Mouse (Mus musculus): ENCODE results near the gene Psmb5. TPM values are rescaled to one million over a fixed set of nuclear protein-coding genes. Genes with fewer than 3 reads are reported as not detected.
A peak's percentile ranks its signal among the peaks of the same experiment; 100 is the strongest.

The Psmb5 gene
- polyA plus RNA-seq, 1 experiment = 469 TPM

DNA sequence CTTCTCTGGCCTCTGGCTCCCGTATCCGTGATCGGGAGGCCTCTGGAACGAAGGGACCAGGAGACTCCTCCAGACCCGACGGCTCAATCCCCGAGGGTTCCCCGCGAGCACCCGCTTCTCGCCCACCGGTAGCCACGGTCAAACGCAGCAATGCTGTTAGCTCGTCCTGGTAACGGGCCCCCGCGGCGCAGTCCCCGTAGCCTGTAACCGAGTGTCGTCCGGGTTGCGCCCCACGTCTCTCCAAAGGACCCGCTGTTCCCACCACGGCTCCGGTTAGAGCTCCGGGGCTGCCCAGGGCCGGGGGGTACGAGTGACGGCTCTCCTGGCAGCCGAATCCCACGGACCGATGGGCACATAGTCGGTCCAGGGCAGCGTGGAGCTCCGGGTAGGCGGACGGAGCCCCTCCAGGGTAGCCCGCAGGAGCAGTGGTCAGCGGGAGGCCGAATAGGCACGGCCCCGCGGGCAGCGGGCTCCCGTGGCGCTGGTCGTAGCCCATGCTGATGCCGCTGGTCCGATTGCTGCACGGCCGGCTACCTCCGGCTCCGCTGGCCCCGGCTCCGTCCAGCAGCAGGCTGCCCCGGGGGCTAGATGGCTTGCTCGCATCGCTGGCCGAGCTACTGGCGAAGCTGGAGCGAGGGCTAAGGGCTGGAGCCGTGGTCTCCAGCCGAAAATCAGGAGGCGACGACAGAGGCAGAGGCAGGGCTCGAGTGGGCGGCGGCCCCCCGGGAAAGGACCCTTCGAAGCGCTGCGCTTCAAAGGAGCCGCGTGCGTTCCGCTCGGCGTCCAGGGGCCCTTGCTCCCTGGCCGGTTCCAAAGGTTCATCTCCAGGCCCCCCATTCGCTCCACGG lies 41.4 kb downstream of the Psmb5 start:
- no peaks in the 10 kb centered on the region for H3K27me3 ChIP-seq (ENCODE audit: control insufficient read depth, insufficient read depth, insufficient read length)
- peaks cover 55% of the 10 kb centered on the region for H3K79me3 ChIP-seq (ENCODE audit: low read depth)
- H3K4me3 ChIP-seq (ENCODE audit: insufficient read depth, poor library complexity, severe bottlenecking) = peak overlapping the region; percentile 90
- peak overlapping the region; percentile 70 for H3ac ChIP-seq (ENCODE audit: control insufficient read depth, insufficient read length, low read depth)
- H3K79me2 ChIP-seq (ENCODE audit: control insufficient read depth, insufficient read depth) = peaks cover 65% of the 10 kb centered on the region
- TF ChIP-seq MAX (IDR thresholded peaks at IDR 0.05) (no peak), CEBPB (IDR thresholded peaks at IDR 0.05; ENCODE audit: low read depth) (no peak), USF1 (IDR thresholded peaks at IDR 0.05; ENCODE audit: low read depth) (no peak), CTCF (IDR thresholded peaks at IDR 0.05; ENCODE audit: control insufficient read depth, insufficient read depth, insufficient read length) (no peak), FOSL1 (IDR thresholded peaks at IDR 0.05; ENCODE audit: insufficient read depth, low read length, poor library complexity, severe bottlenecking) (no peak), MYOD1 (IDR thresholded peaks at IDR 0.05; ENCODE audit: control insufficient read depth, insufficient read length, low read depth) (no peak), MYOG (IDR thresholded peaks at IDR 0.05; ENCODE audit: control insufficient read depth, extremely low read depth, insufficient read length) (no peak)
- peaks cover 29% of the 10 kb centered on the region for H3K36me3 ChIP-seq (ENCODE audit: control insufficient read depth, insufficient read depth)

DNA sequence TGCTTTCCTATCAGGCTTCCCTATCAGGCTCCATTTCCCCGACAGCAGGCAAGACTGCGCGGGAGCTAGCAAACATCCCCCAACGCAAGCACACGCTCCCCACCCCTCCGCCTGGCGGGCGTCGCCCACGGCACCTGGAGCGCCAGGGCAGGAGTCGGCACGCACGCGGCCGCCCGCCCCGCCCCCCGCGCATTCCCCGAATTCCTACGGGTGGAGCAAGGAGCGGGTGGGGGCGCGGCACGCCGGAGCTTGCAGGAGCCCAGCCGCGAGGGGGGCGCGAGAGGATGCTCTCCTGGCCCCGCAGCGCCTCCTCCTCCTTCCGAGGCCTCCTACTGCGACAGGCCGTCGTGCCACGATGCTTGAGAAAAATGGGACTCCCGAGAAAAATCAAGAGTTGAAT lies 42.2 kb downstream of the Psmb5 start:
- peak overlapping the region; percentile 90 for H3K4me3 ChIP-seq (ENCODE audit: insufficient read depth, poor library complexity, severe bottlenecking)
- peaks cover 73% of the 10 kb centered on the region for H3K79me2 ChIP-seq (ENCODE audit: control insufficient read depth, insufficient read depth)
- peaks cover 59% of the 10 kb centered on the region for H3K79me3 ChIP-seq (ENCODE audit: low read depth)
- H3K36me3 ChIP-seq (ENCODE audit: control insufficient read depth, insufficient read depth) = peaks cover 38% of the 10 kb centered on the region
- TF ChIP-seq USF1 (IDR thresholded peaks at IDR 0.05; ENCODE audit: low read depth) (no peak), MYOD1 (IDR thresholded peaks at IDR 0.05; ENCODE audit: control insufficient read depth, insufficient read length, low read depth) (no peak), MAX (IDR thresholded peaks at IDR 0.05) (peak; percentile 90), CEBPB (IDR thresholded peaks at IDR 0.05; ENCODE audit: low read depth) (no peak)
- no peaks in the 10 kb centered on the region for H3K27me3 ChIP-seq (ENCODE audit: control insufficient read depth, insufficient read depth, insufficient read length)
- peak overlapping the region; percentile 70 for H3ac ChIP-seq (ENCODE audit: control insufficient read depth, insufficient read length, low read depth)

DNA sequence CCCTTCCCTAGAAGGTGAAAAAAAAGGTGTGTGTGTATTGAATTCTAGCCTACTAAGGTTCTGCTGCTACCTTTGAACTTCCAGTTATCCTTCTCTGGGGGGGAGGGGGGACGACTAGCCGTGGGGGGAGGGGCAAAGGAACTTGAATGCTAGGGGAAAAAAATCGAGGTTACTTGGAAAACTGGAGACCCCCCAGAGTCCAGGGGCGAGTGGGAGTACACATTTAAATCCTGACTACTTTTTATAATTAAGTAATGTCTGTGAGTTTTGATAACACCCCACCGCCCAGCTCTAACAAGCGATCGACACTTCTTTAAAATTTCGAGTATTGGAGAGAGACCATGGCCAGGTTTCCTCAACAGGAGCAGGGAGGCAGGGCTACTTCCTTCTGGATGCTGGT lies 42.8 kb downstream of the Psmb5 start:
- Histone ChIP-seq H3ac (ENCODE audit: control insufficient read depth, insufficient read length, low read depth) (peak overlapping the region; percentile 83), H3K4me3 (ENCODE audit: insufficient read depth, poor library complexity, severe bottlenecking) (peak overlapping the region; percentile 90), H3K79me3 (ENCODE audit: low read depth) (peaks cover 59% of the 10 kb centered on the region), H3K36me3 (ENCODE audit: control insufficient read depth, insufficient read depth) (peaks cover 43% of the 10 kb centered on the region), H3K27me3 (ENCODE audit: control insufficient read depth, insufficient read depth, insufficient read length) (no peaks in the 10 kb centered on the region), H3K79me2 (ENCODE audit: control insufficient read depth, insufficient read depth) (peaks cover 78% of the 10 kb centered on the region)
- TF ChIP-seq MYOD1 (IDR thresholded peaks at IDR 0.05; ENCODE audit: control insufficient read depth, insufficient read length, low read depth) = no peak
- TF ChIP-seq MYOG (IDR thresholded peaks at IDR 0.05; ENCODE audit: control insufficient read depth, extremely low read depth, insufficient read length) = no peak
- no peak for TF ChIP-seq MAX (IDR thresholded peaks at IDR 0.05)
- TF ChIP-seq USF1 (IDR thresholded peaks at IDR 0.05; ENCODE audit: low read depth) = no peak
- no peak for TF ChIP-seq FOSL1 (IDR thresholded peaks at IDR 0.05; ENCODE audit: insufficient read depth, low read length, poor library complexity, severe bottlenecking)
- no peak for TF ChIP-seq CEBPB (IDR thresholded peaks at IDR 0.05; ENCODE audit: low read depth)
- no peak for TF ChIP-seq CTCF (IDR thresholded peaks at IDR 0.05; ENCODE audit: control insufficient read depth, insufficient read depth, insufficient read length)

DNA sequence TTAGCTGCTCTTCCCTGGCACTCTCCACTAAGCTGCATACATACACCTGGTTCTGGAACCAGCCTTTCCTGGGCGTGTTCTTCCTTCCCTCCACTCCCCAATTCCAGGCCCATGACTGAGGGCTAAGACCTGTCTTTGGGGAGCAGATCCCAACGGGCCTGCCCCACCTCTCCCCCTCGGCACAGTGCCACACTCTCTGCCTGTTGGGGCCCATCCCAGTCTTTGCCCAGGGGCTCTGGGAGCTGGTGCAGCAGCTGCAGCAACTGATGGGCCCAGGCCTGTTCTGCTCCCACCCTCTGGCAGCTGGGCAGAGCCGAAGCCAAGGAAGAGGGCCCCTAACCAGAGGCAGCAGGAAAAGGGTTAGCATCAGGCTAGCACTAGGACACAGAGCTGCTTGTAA lies 43.6 kb downstream of the Psmb5 start:
- H3K4me3 ChIP-seq (ENCODE audit: insufficient read depth, poor library complexity, severe bottlenecking) = peak overlapping the region; percentile 90
- H3K79me2 ChIP-seq (ENCODE audit: control insufficient read depth, insufficient read depth) = peaks cover 85% of the 10 kb centered on the region
- TF ChIP-seq CTCF (IDR thresholded peaks at IDR 0.05; ENCODE audit: control insufficient read depth, insufficient read depth, insufficient read length) = no peak
- no peak for TF ChIP-seq MYOD1 (IDR thresholded peaks at IDR 0.05; ENCODE audit: control insufficient read depth, insufficient read length, low read depth)
- peak; percentile 15 for TF ChIP-seq MAX (IDR thresholded peaks at IDR 0.05)
- TF ChIP-seq USF1 (IDR thresholded peaks at IDR 0.05; ENCODE audit: low read depth) = no peak
- H3K79me3 ChIP-seq (ENCODE audit: low read depth) = peaks cover 61% of the 10 kb centered on the region
- H3ac ChIP-seq (ENCODE audit: control insufficient read depth, insufficient read length, low read depth) = peak overlapping the region; percentile 83
- H3K36me3 ChIP-seq (ENCODE audit: control insufficient read depth, insufficient read depth) = peaks cover 51% of the 10 kb centered on the region
- no peaks in the 10 kb centered on the region for H3K27me3 ChIP-seq (ENCODE audit: control insufficient read depth, insufficient read depth, insufficient read length)

DNA sequence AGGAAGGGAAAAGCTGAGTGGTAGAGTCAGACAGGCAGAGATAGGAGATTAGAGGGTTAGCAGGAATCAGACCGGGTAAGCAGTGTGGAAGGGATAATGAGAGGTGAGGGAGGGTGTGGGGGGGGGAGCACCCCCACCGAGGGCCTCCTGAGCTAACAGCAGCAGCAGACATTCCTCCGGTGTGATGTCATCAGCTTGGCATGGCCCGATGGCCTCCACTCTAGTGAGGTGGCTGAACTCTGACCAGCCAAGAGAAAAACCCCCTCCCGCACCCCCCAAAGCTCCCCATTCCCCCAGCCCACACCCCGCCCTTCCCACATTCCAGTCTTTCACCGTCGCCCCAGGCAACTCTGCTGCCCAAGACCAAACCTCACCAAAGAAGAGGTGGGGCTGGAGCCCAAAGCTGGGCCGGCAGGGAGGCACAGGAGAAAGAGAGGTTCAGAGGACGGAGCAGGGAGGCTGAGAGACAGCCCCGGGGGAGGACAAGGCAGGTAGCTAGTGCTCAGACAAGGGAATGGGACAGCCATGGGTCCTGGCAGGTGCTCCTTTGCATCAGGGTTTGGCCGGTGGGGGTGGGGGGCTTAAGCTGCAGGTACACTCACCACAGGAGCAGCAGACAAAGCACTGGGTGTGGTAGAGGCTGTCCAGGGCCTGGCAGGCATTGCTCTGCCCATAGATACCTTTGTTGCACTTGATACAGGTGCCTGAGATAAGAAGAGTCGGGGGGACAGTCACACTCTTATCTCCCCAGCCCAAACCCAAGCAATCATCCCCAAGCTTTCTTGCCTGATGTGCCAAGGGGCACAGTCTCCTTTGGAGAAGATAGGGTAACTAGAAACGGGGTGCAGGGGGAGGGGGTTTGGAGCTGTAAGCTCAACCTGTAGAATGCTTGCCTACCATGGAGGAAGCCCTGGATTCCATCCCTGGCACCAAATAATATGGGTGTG lies 44.8 kb downstream of the Psmb5 start:
- no peaks in the 10 kb centered on the region for H3K27me3 ChIP-seq (ENCODE audit: control insufficient read depth, insufficient read depth, insufficient read length)
- H3K79me3 ChIP-seq (ENCODE audit: low read depth) = peaks cover 61% of the 10 kb centered on the region
- peak overlapping the region; percentile 90 for H3K4me3 ChIP-seq (ENCODE audit: insufficient read depth, poor library complexity, severe bottlenecking)
- TF ChIP-seq MAX (IDR thresholded peaks at IDR 0.05) = peak; percentile 39
- no peak for TF ChIP-seq USF1 (IDR thresholded peaks at IDR 0.05; ENCODE audit: low read depth)
- peaks cover 63% of the 10 kb centered on the region for H3K36me3 ChIP-seq (ENCODE audit: control insufficient read depth, insufficient read depth)
- peak overlapping the region; percentile 58 for H3ac ChIP-seq (ENCODE audit: control insufficient read depth, insufficient read length, low read depth)
- peaks cover 97% of the 10 kb centered on the region for H3K79me2 ChIP-seq (ENCODE audit: control insufficient read depth, insufficient read depth)
